Mouse (Mus musculus): Measurements from ENCODE around the gene Klhl12.

GRCm38 (mm10) chr1:134433002-134433401 lies 22.3 kb upstream of the Klhl12 start:
- TF ChIP-seq CTCF (IDR thresholded peaks at IDR 0.05; ENCODE audit: extremely low read depth, insufficient read depth, insufficient read length, insufficient replicate concordance): no peak
- no peak for TF ChIP-seq POLR2A (IDR thresholded peaks at IDR 0.05; ENCODE audit: low read depth, low read length)

Measured in spleen, adult 2 months (tissue).